Comparison of ENCODE assay signal across 34 mouse cellular contexts in genomic region chr10:42525682-42526081, GRCm38 (mm10). TPM values are rescaled to one million over a fixed set of nuclear protein-coding genes. Genes with fewer than 3 reads are reported as not detected.
DNase-seq lines count a peak whose midpoint lies in the region; ATAC-seq and TF ChIP-seq lines count a peak whose summit lies in the region.
"Had no signal": no experiment of that assay in that cellular context is flagged by ENCODE, and none has a peak within 500 bp of the region (broad histone marks: within the 10 kb centered on the region; RNA-seq: fewer than 3 reads in every experiment).

No protein-coding gene starts in this region.

- peak overlapping the region; percentile 49 for H3K9ac ChIP-seq in liver, embryonic 14.5 days (replicated peaks)
- H3K9ac ChIP-seq: embryonic facial prominence, embryonic 15.5 days; heart, embryonic 12.5 days; hindbrain, embryonic 14.5 days; limb, embryonic 15.5 days; lung, embryonic 15.5 days; stomach, embryonic 15.5 days had no signal

- H3K4me2 ChIP-seq in liver, embryonic 14.5 days (ENCODE audit: low read depth) = peak overlapping the region; percentile 16
- H3K4me2 ChIP-seq: embryonic facial prominence, embryonic 15.5 days; heart, embryonic 12.5 days; hindbrain, embryonic 14.5 days; limb, embryonic 15.5 days; lung, embryonic 15.5 days; stomach, embryonic 15.5 days had no signal

- DNase-seq in liver, embryonic 14.5 days (ENCODE audit: low read depth in 3 of 3, low spot score in 3 of 3) = no peak
- no peak for DNase-seq in thymus, postnatal 4 days
- DNase-seq in frontal cortex, postnatal 25 days (ENCODE audit: low spot score in 2 of 2) = no peak
- DNase-seq: adrenal gland, adult 8-10 months; B cell, adult 2 months; cerebellum, adult 18-20 months; cerebellum, postnatal 14 days; gastrocnemius, postnatal 25 days; heart, adult 11 months; kidney, adult 9 months; kidney, postnatal 10 days; layer of hippocampus, adult 9-11 months; midbrain, embryonic 14.5 days; right cerebral cortex, postnatal 25 days; thymus, adult 2 months had no signal

- no peaks in the 10 kb centered on the region for H3K9me3 ChIP-seq in liver, embryonic 14.5 days (ENCODE audit: control insufficient read depth, low read length)
- H3K9me3 ChIP-seq: embryonic facial prominence, embryonic 10.5 days; embryonic facial prominence, embryonic 15.5 days; heart, embryonic 12.5 days; limb, embryonic 10.5 days; limb, embryonic 15.5 days; lung, embryonic 15.5 days; stomach, embryonic 15.5 days had no signal

- H3K4me1 ChIP-seq in bone marrow, adult 2 months (ENCODE audit: control insufficient read depth, insufficient read depth, low read length) = no peaks in the 10 kb centered on the region; the same call in none of the 2 replicates
- H3K4me1 ChIP-seq in liver, embryonic 14.5 days (replicated peaks; ENCODE audit: control insufficient read depth in 2 of 2, insufficient read depth in 2 of 2, low read length in 1 of 2) = peaks cover 41 to 44% of the 10 kb centered on the region in 2 experiments
- H3K4me1 ChIP-seq: stomach, embryonic 15.5 days had no signal

- 71% methylated on average over 3 of the region's 3 CpGs for WGBS in bone marrow, adult 2 months
- WGBS in liver, embryonic 14.5 days (ENCODE audit: insufficient replicate concordance) = 53% methylated on average over 3 of the region's 3 CpGs

- no peaks in the 10 kb centered on the region for H3K27me3 ChIP-seq in liver, embryonic 14.5 days (ENCODE audit: control insufficient read depth, insufficient read depth, low read length)
- H3K27me3 ChIP-seq: embryonic facial prominence, embryonic 15.5 days; heart, embryonic 12.5 days; limb, embryonic 15.5 days; lung, embryonic 15.5 days; stomach, embryonic 15.5 days had no signal

- TF ChIP-seq POLR2A in bone marrow, adult 2 months (IDR thresholded peaks at IDR 0.05; ENCODE audit: borderline replicate concordance, control insufficient read depth, low read depth, low read length) = no peak

- TF ChIP-seq CTCF in bone marrow, adult 2 months (IDR thresholded peaks at IDR 0.05; ENCODE audit: control insufficient read depth, insufficient read depth, low read length) = no peak
- no peak for TF ChIP-seq CTCF in liver, embryonic 14.5 days (IDR thresholded peaks at IDR 0.05; ENCODE audit: low read depth)

- peak; percentile 87 for TF ChIP-seq EP300 in liver, embryonic 14.5 days (IDR thresholded peaks at IDR 0.05; ENCODE audit: low read depth)

- H3K27ac ChIP-seq in bone marrow, adult 2 months (ENCODE audit: control insufficient read depth, insufficient read depth, low read depth, low read length, poor library complexity) = peak overlapping the region; percentile 41; the same call in 1 of the 2 replicates
- peak overlapping the region; percentile 81 for H3K27ac ChIP-seq in liver, embryonic 14.5 days
- H3K27ac ChIP-seq: embryonic facial prominence, embryonic 10.5 days; embryonic facial prominence, embryonic 15.5 days; hindbrain, embryonic 14.5 days; limb, embryonic 10.5 days; limb, embryonic 15.5 days; lung, embryonic 15.5 days; stomach, embryonic 15.5 days had no signal

- H3K36me3 ChIP-seq in liver, embryonic 14.5 days (replicated peaks; ENCODE audit: control insufficient read depth, insufficient read depth, low read depth) = peaks cover 34% of the 10 kb centered on the region

- no peak overlapping the region for H3K4me3 ChIP-seq in bone marrow, adult 2 months (replicated peaks; ENCODE audit: control insufficient read depth, low read depth, low read length)
- H3K4me3 ChIP-seq in liver, embryonic 14.5 days (ENCODE audit: insufficient read depth in 1 of 2, low read depth in 2 of 2, low read length in 2 of 2) = no peak overlapping the region
- H3K4me3 ChIP-seq: embryonic facial prominence, embryonic 10.5 days; embryonic facial prominence, embryonic 15.5 days; heart, embryonic 12.5 days; limb, embryonic 10.5 days; limb, embryonic 15.5 days; lung, embryonic 15.5 days; stomach, embryonic 15.5 days had no signal

- ATAC-seq in common myeloid progenitor, adult 5-6 weeks (replicated peaks; ENCODE audit: low read depth, poor library complexity, severe bottlenecking) = peak; percentile 47; the same call in 1 of the 2 replicates
- ATAC-seq in liver, embryonic 14.5 days (ENCODE audit: insufficient read depth) = peak; percentile 77
- peak; percentile 92 for ATAC-seq in megakaryocyte-erythroid progenitor cell, adult 5-6 weeks (replicated peaks; ENCODE audit: low FRiP score, low TSS enrichment, poor library complexity, severe bottlenecking)
- ATAC-seq: activated CD4-positive, CD25-positive, alpha-beta regulatory T cell, adult 4 months; forebrain, embryonic 14.5 days; intestine, postnatal 0 days had no signal

RNA-seq across cellular contexts. Expression of gene Snx3, which starts 23.9 kb away (rescaled TPM):
- polyA plus RNA-seq in bone marrow, adult 2 months (2011; ENCODE audit: insufficient read depth, insufficient read length, low replicate concordance, missing spikeins) = 54.6 and 93.1 TPM in 2 replicates
- 94.6 and 119 TPM in 2 replicates for total RNA-seq in common myeloid progenitor, adult 5-6 weeks (2017)
- polyA plus RNA-seq in liver, embryonic 14.5 days (2012; rRNA removed) = 183 and 186 TPM in 2 replicates
- polyA plus RNA-seq in liver, embryonic 14.5 days (2014; fragmentation: Nextera tagmentation; extraction: Ambion mirVana) = 208 and 230 TPM in 2 replicates
- 281 and 293 TPM in 2 replicates for total RNA-seq in megakaryocyte-erythroid progenitor cell, adult 5-6 weeks (2014; fragmentation: Nextera tagmentation)
- total RNA-seq in megakaryocyte-erythroid progenitor cell, adult 5-6 weeks (2017) = 83.3 and 144 TPM in 2 replicates

RNA-seq across cellular contexts. Expression of gene Afg1l, which starts 47.3 kb away (rescaled TPM):
- 4.1 and 5.0 TPM in 2 replicates for polyA plus RNA-seq in bone marrow, adult 2 months (2011; ENCODE audit: insufficient read depth, insufficient read length, low replicate concordance, missing spikeins)
- 4.9 and 5.5 TPM in 2 replicates for total RNA-seq in common myeloid progenitor, adult 5-6 weeks (2017)
- polyA plus RNA-seq in liver, embryonic 14.5 days (2012; rRNA removed) = 1.2 and 1.8 TPM in 2 replicates
- 2.2 and 3.0 TPM in 2 replicates for polyA plus RNA-seq in liver, embryonic 14.5 days (2014; fragmentation: Nextera tagmentation; extraction: Ambion mirVana)
- 3.4 and 5.9 TPM in 2 replicates for total RNA-seq in megakaryocyte-erythroid progenitor cell, adult 5-6 weeks (2014; fragmentation: Nextera tagmentation)
- 5.0 and 8.9 TPM in 2 replicates for total RNA-seq in megakaryocyte-erythroid progenitor cell, adult 5-6 weeks (2017)

RNA-seq across cellular contexts. Expression of gene Nr2e1, which starts 57.8 kb away (rescaled TPM):
- not detected in 2 replicates for polyA plus RNA-seq in bone marrow, adult 2 months (2011; ENCODE audit: insufficient read depth, insufficient read length, low replicate concordance, missing spikeins)
- total RNA-seq in common myeloid progenitor, adult 5-6 weeks (2017) = not detected in 2 replicates
- 0.06 TPM in 1 of 2 replicates, not detected in the other for polyA plus RNA-seq in liver, embryonic 14.5 days (2012; rRNA removed)
- not detected in 2 replicates for polyA plus RNA-seq in liver, embryonic 14.5 days (2014; fragmentation: Nextera tagmentation; extraction: Ambion mirVana)
- total RNA-seq in megakaryocyte-erythroid progenitor cell, adult 5-6 weeks (2014; fragmentation: Nextera tagmentation) = not detected in 2 replicates
- not detected in 2 replicates for total RNA-seq in megakaryocyte-erythroid progenitor cell, adult 5-6 weeks (2017)
- total RNA-seq: adrenal gland, adult 8-10 months; gastrocnemius, adult 18-20 months; gastrocnemius, postnatal 25 days; hematopoietic stem cell, adult 5-6 weeks; neutrophil, adult 5-6 weeks had no signal
- polyA plus RNA-seq: activated CD4-positive, CD25-positive, alpha-beta regulatory T cell, adult 4 months; heart, postnatal 0 days; hindbrain, embryonic 14.5 days; intestine, postnatal 0 days; limb, embryonic 10.5 days; limb, embryonic 15.5 days; lung, embryonic 15.5 days; neural tube, embryonic 11.5 days; thymus, adult 2 months had no signal

RNA-seq across cellular contexts. Expression of gene Ostm1, which starts 57.9 kb away (rescaled TPM):
- polyA plus RNA-seq in bone marrow, adult 2 months (2011; ENCODE audit: insufficient read depth, insufficient read length, low replicate concordance, missing spikeins) = 11.5 and 16.3 TPM in 2 replicates
- 31.4 and 32.5 TPM in 2 replicates for total RNA-seq in common myeloid progenitor, adult 5-6 weeks (2017)
- polyA plus RNA-seq in liver, embryonic 14.5 days (2012; rRNA removed) = 6.2 and 7.0 TPM in 2 replicates
- 14.3 and 17.2 TPM in 2 replicates for polyA plus RNA-seq in liver, embryonic 14.5 days (2014; fragmentation: Nextera tagmentation; extraction: Ambion mirVana)
- total RNA-seq in megakaryocyte-erythroid progenitor cell, adult 5-6 weeks (2014; fragmentation: Nextera tagmentation) = 20.9 and 44.1 TPM in 2 replicates
- total RNA-seq in megakaryocyte-erythroid progenitor cell, adult 5-6 weeks (2017) = 33.5 and 48.7 TPM in 2 replicates
